Mouse (Mus musculus): ENCODE results near the gene Rexo5.

The Rexo5 gene

DNA sequence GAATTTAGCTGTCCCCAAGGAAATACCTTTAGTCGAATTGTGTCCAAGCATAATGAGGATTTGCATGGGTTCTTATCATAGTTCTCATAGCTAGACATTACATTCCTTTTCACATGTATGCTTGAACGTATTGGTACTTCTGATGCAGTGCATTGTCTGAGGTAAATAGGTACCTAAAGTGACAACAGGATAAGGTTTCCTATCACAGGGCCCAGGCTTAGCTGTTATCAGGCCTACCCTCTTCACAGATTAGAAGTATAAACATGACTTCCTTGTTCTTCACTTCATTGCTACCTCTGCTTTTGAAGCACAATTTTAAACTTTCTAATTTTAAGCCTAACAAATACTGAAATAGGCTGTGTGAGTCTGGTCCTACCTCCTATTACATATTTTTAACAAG, 51.7 kb downstream of the Rexo5 start:
- no peak for DNase-seq (ENCODE audit: low read depth, low spot score)

DNA sequence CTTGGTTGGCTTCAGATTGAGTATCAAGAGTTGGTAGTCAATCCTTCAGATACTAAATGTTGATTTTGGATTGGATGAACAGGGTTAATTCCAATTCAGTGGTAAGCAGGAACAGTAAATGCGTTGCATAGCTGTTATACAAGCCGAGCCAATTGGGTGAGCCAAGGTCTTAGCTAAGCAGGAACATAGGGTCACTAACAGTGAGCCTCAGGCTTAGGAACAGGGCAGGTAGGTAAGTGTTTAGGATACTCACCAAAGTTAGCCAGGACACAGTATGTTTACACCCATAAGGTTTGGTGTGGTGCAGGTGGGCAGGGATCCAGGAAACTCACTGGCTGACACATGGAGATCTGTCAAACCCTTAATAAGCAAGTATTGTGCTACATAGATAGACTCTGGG, 53.6 kb downstream of the Rexo5 start:
- no peak for DNase-seq (ENCODE audit: low read depth, low spot score)

DNA sequence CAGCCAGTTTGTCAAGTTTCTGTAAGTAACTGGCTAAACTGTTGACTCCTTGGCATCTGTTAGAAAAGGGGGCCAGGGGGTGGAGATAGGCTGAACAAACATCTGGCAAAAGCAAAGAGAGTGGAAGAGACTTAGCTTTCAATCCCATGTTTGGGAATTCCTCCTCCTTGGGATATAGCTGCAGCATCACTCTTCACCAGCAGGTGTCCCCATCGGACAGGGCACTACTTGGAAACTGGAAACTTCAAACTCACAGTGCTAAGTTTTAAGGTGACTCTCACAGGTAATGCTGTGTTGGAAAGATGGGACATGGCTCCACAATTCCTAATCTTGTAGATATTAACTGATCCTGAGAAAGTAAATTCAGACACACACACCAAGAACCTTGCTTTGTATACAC, 55.3 kb downstream of the Rexo5 start:
- peak; percentile 21 for DNase-seq (ENCODE audit: low read depth, low spot score)

DNA sequence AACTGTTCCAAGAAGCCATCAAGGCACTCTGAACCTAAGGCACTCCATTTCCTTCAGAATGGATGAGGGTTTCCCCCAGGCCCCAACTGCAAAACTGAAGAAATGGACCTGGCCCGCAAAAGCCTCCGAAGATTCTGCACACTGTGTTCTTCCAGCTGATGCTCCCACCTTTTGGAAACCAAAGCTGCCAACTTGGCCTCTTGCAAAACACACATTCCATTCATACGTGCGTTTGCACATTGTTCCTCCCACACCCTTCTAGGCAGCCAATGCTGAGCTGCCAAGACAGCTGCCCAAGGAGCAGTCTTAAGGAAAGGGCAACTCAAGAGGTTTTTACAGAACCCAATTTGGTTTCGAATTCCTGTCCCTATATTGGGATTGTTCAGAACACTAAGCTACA, 56.9 kb downstream of the Rexo5 start:
- peak; percentile 15 for DNase-seq (ENCODE audit: low read depth, low spot score)

DNA sequence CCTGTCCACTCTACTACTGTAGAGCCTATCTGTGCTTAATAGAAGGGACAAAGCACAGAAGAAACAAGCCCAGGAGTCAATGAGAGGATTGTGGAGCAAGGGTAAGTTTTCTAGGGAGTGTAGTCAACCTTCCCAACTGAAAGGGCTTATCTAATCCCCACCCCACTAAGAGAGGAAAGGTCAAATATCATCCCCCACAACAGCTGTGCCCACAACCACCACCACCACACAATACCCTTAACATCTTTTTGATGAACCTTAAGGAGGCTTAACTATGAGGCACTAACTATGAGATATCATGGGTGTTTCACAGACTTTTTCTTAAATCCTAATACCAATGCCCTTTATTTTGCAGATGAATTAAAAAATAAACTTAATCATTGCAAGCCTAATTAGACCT, 58.7 kb downstream of the Rexo5 start:
- no peak for DNase-seq (ENCODE audit: low read depth, low spot score)

DNA sequence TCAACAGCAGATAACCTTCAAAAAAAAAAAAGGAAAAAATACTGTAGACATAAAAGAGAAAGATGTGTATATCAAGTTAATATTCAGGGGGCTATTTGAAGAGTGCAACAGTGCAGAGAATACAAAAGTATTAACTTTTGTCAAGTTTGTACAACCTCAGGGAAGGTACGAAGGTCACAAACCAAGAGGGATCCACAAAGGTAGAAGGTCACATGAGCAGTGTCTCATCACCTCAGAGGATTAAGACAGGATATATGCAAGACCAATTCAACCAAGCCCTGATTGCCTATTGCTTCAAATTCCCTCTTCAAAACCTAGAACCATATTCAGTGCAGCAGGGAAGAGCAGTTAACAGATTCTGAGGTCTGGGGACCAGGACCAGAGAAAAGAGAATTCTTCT, 59.4 kb downstream of the Rexo5 start:
- no peak for DNase-seq (ENCODE audit: low read depth, low spot score)

DNA sequence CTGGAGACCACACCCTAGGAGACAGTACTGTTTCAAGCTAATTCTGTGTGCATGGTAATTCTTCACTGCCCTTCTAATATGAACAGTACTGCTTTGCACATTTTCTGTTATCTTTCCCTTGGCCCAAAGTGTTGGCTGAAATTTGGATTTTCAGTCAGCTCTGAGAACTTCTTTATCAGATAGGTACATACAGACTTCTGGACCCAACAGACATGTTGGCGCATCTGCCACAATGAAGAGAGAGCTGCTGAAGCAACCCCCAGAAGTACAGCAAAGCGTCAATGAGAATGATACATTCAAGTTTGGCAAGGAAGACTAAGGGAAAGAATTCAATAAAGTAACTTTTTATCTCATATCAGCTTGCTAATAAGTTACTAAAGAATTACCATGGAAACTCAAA, 60.6 kb downstream of the Rexo5 start:
- DNase-seq (ENCODE audit: low read depth, low spot score) = no peak

DNA sequence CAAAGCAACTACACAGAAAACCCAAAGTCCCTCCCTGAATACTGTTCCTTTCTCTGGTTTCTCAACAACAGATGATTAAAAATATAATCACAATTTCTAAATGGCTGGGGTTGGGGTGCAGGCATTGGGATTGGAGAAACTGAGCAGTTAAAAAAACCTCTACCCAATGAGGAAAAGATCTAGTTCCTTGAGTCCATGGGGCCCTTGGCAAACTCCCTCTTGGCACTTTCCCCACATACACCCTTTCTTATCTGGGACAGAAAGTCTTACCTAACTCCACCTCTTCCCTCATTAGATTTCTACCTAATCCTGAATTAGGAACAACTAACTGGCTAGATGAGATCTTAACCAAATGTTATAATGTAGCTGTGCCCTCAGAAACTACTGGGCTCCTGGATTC, 61.2 kb downstream of the Rexo5 start:
- DNase-seq (ENCODE audit: low read depth, low spot score) = no peak

DNA sequence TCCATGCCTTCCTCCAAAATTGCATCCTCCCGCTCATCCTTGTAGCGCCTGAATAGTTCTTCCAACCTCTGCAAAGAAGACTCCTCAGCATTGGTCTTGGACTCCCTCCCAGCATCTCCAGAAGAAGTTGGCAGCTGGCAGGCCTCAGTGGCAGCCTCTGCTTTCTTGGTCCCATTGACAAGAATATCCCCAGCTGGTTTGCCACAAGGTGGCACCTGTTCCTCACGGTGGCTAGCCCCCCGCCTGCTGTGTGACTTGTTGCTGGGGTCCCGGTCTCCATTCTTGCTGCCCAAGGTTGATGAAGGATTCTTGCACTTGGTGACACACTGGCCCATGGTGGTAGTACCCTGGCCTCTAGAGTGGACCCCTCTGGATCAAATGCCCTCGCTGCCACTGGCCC, 65.7 kb downstream of the Rexo5 start:
- DNase-seq (ENCODE audit: low read depth, low spot score) = no peak

DNA sequence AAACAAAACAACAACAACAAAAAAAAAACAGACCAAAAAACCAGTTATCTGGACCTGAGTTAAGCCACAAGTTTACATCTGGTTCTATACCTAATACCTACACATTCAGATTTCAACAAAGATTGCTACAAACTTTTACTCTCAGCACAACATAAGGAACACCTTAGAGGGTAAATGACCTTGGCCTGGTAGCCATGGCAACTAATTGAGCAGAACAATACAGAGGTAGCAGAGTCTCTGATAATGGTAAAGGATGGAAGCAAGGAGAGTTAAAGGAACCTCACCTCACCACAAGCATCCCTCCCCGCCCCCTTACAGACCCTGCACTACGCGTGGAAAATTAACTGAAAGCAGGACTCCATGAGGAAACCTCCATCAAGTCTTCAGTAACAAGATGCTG, 66.3 kb downstream of the Rexo5 start:
- no peak for DNase-seq (ENCODE audit: low read depth, low spot score)

DNA sequence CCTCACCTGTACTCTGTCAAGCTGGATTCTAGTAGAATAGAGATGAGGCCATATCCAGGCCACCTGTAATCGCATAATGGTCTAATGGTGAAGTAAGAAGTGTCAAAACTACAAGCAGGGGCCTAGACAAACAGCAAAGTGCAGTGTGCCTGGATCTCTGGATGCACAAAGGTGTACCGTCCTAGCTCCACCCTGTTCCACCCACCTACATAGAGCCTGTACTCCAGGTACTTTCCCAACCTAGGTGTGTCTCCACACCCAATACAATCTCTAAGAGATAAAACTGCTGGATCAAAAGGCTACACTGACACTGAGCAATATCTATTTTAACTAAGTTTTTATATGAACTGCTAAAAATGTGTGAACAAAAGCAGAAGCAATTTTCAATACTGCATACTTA, 66.7 kb downstream of the Rexo5 start:
- DNase-seq (ENCODE audit: low read depth, low spot score) = no peak

DNA sequence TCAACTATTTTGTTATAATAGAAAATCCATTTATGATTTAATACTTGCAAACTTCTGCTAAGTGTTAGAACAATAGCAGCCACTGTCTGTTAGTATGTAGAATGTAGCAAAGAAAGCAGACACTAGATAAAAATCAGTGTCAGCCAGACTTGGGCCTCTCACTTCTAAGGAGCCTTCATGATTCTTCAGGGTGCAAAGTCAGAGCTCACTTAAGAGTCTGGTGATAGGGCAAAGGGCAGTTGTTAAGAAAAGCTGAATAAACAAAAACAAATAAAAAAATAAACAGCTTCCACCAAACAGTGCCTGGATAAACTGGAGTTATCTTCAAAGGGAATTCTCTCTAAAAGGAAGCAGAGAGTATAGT, 67.1 kb downstream of the Rexo5 start:
- DNase-seq (ENCODE audit: low read depth, low spot score) = no peak

DNA sequence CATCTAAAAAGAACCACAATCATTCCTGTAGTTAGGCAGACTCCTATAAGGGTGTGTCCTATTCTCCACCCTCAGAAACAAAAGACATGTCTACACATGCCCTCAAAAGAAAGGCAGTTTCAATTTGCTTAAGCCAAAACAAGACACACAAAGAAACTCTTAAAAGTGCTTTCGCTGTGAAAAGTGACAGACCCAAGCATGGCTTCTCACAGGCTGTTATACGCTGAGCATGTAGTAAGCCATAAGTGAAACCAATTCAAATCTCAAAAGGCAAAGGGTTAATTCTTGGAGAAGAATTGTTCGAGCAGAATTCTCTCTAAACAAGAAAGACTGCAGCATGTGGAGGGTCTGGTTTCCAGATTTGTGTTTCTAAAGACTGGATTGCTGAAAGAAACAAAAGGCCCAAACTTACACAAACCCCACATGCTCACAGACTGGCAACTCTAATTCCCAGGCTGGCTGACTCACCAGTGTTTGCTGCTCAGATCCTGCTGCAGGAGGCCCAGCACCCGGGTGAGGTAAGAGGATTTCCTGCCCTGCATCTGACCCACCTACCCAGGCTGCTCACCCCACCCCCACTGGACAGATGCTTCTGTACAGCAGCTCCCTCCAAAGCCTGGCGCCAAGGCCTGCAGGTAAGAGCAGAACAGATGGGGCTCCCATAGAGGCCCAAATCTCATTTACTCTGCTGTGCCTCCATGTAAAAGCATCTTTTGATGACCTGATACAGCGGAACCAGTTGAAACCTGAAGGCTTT, 67.7 kb downstream of the Rexo5 start:
- DNase-seq (ENCODE audit: low read depth, low spot score) = no peak

DNA sequence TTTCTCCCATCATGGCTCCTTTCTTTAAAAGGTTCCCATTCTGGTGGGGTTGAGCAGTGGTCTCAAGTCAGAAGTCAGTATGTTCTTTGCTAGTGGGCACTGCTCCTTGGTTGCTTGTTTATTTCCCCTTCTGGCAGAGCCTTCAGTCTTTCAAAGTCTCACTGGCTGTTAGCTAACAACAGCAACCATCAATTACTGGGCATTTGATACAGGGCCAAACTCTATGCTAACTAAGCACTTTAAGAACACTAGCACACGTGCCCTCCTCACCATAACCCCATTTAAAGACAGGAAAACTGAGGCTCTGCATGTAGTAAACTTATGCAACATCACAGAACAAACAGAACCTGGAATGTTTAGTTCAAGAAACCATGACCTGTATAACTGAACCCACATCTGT, 68.4 kb downstream of the Rexo5 start:
- DNase-seq (ENCODE audit: low read depth, low spot score) = no peak

DNA sequence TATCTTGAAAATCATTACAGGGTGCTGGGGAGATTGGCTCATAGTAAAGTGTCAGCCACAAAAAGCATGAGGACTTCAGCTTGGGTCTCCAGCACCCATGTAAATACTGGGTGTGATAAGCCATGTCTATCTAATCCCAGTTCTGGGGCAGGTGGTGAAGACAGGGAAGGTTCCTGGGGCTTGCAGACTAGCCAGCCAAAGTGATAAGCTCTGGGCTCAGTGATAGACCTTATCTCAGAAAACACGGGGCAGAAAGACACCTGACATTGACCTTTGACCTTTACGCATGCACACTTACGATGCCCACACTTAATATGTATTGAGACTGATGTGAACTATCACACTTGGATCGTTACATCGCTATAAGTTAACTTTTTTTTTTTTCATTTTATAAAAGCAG, 70.7 kb downstream of the Rexo5 start:
- DNase-seq (ENCODE audit: low read depth, low spot score) = no peak

DNA sequence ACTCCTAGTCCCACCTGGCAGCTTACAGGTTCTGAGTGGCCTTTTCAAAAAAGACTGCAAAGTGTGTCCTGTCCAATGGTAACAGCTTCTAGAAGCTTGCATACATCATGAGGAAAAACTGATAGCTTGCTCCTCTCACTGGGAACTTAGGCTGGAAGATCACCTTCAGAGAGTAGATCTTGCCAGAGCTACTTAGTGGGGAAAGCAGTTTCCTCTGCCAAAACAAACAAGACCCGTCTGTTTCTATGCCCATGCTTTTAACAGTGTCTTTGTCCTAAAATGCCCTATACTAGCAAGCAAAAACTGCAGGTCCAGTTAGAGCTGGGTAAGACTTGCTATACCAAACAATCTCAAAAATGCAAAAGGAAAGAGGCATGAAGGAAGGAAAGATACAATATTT, 72.3 kb downstream of the Rexo5 start:
- no peak for DNase-seq (ENCODE audit: low read depth, low spot score)

DNA sequence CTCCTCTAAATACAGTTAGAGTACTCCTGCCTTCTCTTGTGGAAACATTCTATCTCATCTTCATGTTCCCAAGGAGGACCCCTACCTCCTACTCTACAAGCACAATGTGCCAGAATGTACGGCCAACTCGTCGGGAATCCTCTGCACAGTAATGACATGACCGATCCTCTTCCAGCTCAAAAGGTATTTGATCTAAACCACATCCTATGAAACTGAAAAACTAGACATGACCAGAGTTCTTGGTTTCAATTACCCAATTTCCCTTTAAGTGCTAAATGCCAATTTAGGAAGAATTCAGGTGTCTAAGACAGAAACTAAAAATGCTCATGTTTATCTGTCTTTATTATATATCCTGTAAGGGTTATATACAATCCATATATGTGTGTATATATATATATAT, 78.4 kb downstream of the Rexo5 start:
- no peak for DNase-seq (ENCODE audit: low read depth, low spot score)

DNA sequence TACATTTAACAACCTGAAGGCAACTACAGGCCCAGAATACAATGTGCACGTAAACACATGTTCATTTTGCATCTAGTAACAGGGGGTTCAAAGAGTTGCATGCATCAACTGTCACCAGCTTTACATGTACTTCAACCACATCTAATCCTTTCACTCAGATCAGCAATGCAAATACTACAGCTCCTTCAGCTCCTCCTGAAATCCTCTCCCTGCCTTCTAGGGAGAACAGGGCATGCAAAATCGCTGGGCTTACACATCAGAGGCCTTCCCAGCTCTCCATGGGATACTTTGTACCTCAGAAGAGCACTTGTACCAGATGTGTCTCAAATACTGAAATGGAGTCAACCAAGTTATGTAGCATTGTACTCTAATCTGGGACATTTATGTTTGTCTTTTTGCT, 79.2 kb downstream of the Rexo5 start:
- no peak for DNase-seq (ENCODE audit: low read depth, low spot score)

DNA sequence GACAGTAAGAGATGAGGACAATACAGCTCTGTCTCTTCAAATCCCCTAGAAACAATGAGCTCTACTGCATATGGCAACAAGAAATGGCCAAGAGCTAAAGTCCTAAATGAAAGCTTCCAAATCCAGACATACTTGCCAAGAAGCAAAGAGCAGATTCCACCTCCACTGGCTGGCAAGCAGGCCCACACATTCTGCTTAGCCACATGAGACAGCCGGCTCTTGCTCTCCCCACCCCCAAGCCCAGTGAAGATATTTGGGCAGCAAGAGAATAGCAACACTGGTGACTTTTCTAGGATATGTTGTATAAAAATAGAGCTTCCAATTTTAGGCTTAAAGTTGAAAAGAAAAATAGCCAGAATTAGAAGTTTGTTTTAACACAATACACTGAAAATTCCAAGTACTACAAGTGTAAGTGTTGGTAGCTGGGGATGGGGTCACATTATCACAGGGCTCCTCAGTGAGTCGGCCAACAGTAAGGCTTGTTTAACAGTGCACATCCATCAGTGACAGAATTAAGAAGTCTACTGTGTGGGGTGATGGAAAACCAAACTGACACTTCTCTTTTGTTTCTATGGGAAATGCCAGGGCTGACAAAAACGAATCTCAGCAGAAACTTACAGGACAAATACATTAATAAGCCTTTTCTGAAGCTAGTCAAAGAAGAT, 82.1 kb downstream of the Rexo5 start:
- DNase-seq (ENCODE audit: low read depth, low spot score) = peak; percentile 81

DNA sequence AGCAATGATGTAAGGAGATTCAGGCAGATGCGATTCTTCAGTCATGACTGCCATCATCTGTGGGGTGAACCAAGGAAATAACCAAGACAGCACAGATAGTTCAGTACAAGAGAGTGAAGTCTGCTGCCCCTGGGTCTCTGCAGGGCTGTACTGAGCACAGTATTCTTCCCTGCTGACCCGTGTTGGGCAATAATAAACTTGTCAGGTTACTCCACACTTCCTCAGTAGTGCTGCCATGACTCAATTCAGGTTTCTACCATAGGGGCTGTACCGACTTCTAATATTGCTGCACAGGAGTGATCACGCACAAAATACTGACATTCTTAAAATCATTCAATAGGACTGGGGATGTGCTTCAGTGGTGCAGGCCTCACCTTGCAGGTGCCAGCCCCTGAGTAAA, 85.4 kb downstream of the Rexo5 start:
- DNase-seq (ENCODE audit: low read depth, low spot score) = no peak

DNA sequence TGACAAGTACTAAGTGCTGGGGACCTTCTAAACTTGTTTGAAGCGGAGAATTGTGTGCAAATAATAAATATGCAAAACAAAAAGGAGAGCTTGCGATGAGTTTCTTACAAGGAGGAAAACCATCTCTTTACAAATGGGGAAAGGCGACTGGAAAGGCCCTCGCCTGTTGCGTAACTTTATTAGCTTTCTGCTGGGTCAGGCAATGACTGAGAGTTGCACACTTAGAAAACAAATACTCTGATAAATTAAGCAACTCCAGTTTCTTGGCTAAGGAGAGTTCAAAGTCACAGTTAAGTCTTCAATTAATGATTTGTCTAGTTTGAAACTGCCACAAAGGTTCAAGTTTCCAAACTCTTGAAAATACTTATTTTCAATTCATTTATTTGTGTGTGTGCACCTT, 86.5 kb downstream of the Rexo5 start:
- DNase-seq (ENCODE audit: low read depth, low spot score) = no peak

DNA sequence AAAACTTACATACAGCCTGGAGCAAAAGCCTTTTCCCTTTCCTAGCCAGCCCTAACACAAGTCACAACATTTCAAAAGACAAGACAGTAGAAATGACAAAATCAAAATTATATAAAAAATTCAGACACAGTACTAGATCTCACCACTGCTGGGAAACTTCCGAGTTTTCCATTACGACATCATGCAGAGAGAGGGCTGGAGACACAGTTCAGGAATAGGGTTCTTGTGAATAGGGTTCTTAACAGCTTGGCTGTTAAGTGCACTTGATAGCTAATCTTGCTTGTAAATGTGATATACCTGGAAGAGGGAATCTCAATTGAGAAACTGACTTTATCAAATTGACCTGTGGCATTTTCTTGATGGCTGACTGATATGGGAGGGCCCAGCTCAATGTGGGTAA, 87.4 kb downstream of the Rexo5 start:
- no peak for DNase-seq (ENCODE audit: low read depth, low spot score)

DNA sequence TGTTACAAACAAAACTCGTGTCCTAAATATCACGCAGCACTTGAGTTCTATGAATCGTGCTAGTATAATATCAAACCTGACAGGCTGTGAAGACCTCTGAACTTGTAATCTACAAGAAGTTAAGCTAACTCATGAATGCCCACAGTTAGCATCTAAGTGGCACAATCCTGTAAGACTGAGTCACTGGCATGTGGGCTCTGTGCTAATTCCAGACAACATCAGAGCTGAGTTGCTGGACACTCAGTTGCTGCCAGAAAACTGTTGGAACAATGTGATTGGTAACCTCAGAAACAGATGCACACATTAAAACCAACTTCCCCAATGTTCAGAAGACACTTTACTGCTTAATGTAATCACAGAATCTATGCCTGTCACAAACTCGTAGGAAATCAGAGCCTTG, 94.1 kb downstream of the Rexo5 start:
- no peak for DNase-seq (ENCODE audit: low read depth, low spot score)

DNA sequence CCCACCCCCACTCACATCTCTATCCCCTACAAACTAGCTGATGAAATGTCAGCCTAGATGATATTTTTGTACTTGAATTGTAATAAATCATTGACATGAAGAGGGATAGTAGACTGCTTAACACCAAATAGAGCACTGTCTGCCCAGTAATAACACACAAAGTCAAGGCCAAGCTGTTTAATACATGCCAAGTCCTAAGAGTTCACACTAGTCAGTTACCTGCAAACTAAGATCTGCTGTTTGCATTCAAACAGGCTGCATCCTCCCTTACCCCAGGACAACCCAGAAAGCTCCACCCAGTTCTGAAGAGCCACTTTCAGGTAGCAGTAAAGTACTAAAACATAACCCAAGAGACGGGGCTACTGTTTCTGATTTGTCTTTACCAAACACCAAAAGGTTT, 98.4 kb downstream of the Rexo5 start:
- no peak for DNase-seq (ENCODE audit: low read depth, low spot score)

Data from telencephalon, adult 2 months (tissue).